Mouse (Mus musculus) cortical plate, adult 2 months (tissue): ENCODE measurements around the gene Atp5e.

ENCODE experiments used
- CTCF ChIP-seq: fragments of 200-500 bp; IDR thresholded peaks from 2 replicates; pipeline ENCODE4 v1.5.1; 2011; ENCODE audit warnings: mild to moderate bottlenecking, control low read depth, low read length; ENCODE audit not compliant: insufficient read depth; ENCODE audit errors: extremely low read depth
- POLR2A ChIP-seq: fragments of 200-500 bp; IDR thresholded peaks from 2 replicates; pipeline ENCODE4 v1.6.1; 2011; ENCODE audit warnings: mild to moderate bottlenecking, low read length, control low read depth; ENCODE audit not compliant: insufficient read depth; ENCODE audit errors: extremely low read depth

DNA sequence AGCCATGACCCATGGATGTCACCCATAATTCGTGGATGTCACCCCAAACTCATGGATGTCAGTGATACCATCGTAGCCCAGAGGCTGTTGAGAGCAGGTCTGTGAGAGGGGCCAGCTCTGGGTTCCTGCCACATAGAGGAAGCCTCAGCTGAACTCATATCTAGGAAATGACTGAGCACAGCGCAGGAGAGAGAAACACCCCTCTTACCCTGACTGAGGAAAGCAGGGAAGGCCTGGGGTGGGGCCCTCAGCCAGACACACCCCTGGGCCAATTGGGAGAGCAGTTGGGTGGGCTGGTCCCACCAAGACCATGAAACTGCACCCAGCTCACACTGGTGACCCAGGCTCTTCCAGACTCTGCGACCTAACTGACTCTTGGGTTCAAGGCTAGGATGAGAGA lies 13.6 kb downstream of the Atp5e start, which contains the start of gene Tubb1:
- TF ChIP-seq CTCF (no peak), POLR2A (no peak)
